In genomic region chr6:84095882-84096281, GRCm38 (mm10) we compare ENCODE assay signal across 8 mouse cellular contexts.
DNase-seq lines count a peak whose midpoint lies in the region; TF ChIP-seq lines count a peak whose summit lies in the region.

No protein-coding gene starts in this region.

- H3K27me3 ChIP-seq in heart, adult 2 months (ENCODE audit: control insufficient read depth, insufficient read depth, low read length), result no peaks in the 10 kb centered on the region
- H3K27me3 ChIP-seq in heart, embryonic 10.5 days (ENCODE audit: insufficient read depth, poor library complexity, severe bottlenecking), result peaks cover 17% of the 10 kb centered on the region; the same call in 1 of the 2 replicates
- no peaks in the 10 kb centered on the region for H3K27me3 ChIP-seq in splenic B cell, adult 2 months (ENCODE audit: control insufficient read depth, insufficient read depth, low read length, poor library complexity, severe bottlenecking)

- no peaks in the 10 kb centered on the region for H3K36me3 ChIP-seq in heart, adult 2 months (ENCODE audit: control insufficient read depth, insufficient read depth, low read length)
- peaks cover 25% of the 10 kb centered on the region for H3K36me3 ChIP-seq in heart, embryonic 10.5 days
- H3K36me3 ChIP-seq in splenic B cell, adult 2 months (ENCODE audit: control insufficient read depth, insufficient read depth, low read length, poor library complexity, severe bottlenecking), result no peaks in the 10 kb centered on the region

- WGBS in heart, adult 2 months, result 20% methylated on average over 7 of the region's 7 CpGs
- WGBS in heart, embryonic 10.5 days, result 17% methylated on average over 7 of the region's 7 CpGs

- TF ChIP-seq EP300 in heart, adult 2 months (IDR thresholded peaks at IDR 0.05; ENCODE audit: insufficient read depth, low read depth, low read length), result peak; percentile 81

- H3K27ac ChIP-seq in heart, adult 2 months, result no peak overlapping the region
- no peak overlapping the region for H3K27ac ChIP-seq in heart, embryonic 10.5 days

- no peaks in the 10 kb centered on the region for H3K9me3 ChIP-seq in heart, embryonic 10.5 days

- no peaks in the 10 kb centered on the region for H3K79me2 ChIP-seq in heart, adult 2 months (replicated peaks; ENCODE audit: control insufficient read depth, insufficient read depth, low read length)

- H3K4me3 ChIP-seq in heart, adult 2 months, result no peak overlapping the region
- no peak overlapping the region for H3K4me3 ChIP-seq in heart, embryonic 10.5 days

- TF ChIP-seq POLR2A in heart, adult 2 months (IDR thresholded peaks at IDR 0.05; ENCODE audit: insufficient read depth, low read depth, low read length), result no peak

- TF ChIP-seq CTCF in heart, adult 2 months (IDR thresholded peaks at IDR 0.05), result peak; percentile 92

- intact Hi-C loops in heart, adult 2 months (cut with DNase I), result loop anchor here (1.0 to 10.0 kb wide), 9 partner anchors 51 to 919 kb away; no protein-coding TSS in a partner anchor
- intact Hi-C loops in heart, postnatal 36 days (cut with DNase I), result loop anchor here (1.0 to 10.0 kb wide), 7 partner anchors 52 to 919 kb away; no protein-coding TSS in a partner anchor

- no peak overlapping the region for H3K9ac ChIP-seq in heart, adult 2 months (ENCODE audit: low read depth, low read length)

- H3K4me1 ChIP-seq in heart, adult 2 months (ENCODE audit: control insufficient read depth, insufficient read depth, low read length), result no peaks in the 10 kb centered on the region
- no peaks in the 10 kb centered on the region; the same call in 1 of the 2 replicates for H3K4me1 ChIP-seq in heart, embryonic 10.5 days

- peak in 1 of 2 experiments; percentile 29 for DNase-seq in heart, adult 2 months
- no peak for DNase-seq in heart, embryonic 10.5 days (ENCODE audit: low spot score)
- peak; percentile 87 for DNase-seq in ZHBTc4 (ENCODE audit: low read depth, low spot score)
- peak; percentile 80 for DNase-seq in embryo, embryonic 11.5 days (ENCODE audit: low read depth, low spot score)
- DNase-seq in heart, postnatal 36 days, result peak; percentile 55 to 64
- peak; percentile 37 to 52 for DNase-seq in layer of hippocampus, adult 8-10 months (ENCODE audit: low spot score in 2 of 2)
- peak; percentile 87 for DNase-seq in lung, postnatal 36 days
- peak; percentile 76 for DNase-seq in splenic B cell, adult 2 months (ENCODE audit: low read depth, low spot score)
